Mouse (Mus musculus): ENCODE measurements around the gene Sesn2.

GRCm38 (mm10) chr4:132446105-132446504 lies 64.2 kb downstream of the Sesn2 start:
- TF ChIP-seq POLR2A (IDR thresholded peaks at IDR 0.05; ENCODE audit: borderline replicate concordance, insufficient read depth, low read length) (no peak), CTCF (IDR thresholded peaks at IDR 0.05; ENCODE audit: borderline replicate concordance, insufficient read depth, low read depth, low read length) (no peak)
